Mouse (Mus musculus) splenic B cell, adult 2 months (primary cell): Measurements from ENCODE around the gene 4930432K21Rik.

ENCODE experiments used
- DNase-seq: peaks from one replicate; pipeline ENCODE4 v3.0.0-alpha.2; 2011; ENCODE audit warnings: low read depth, low spot score
- H3K27me3 ChIP-seq: 2 replicates; pipeline ENCODE4 v1.6.1; 2012; ENCODE audit warnings: mild to moderate bottlenecking, low read length, moderate library complexity, mixed read lengths; ENCODE audit not compliant: control insufficient read depth, poor library complexity, insufficient read depth, severe bottlenecking
- H3K36me3 ChIP-seq: 2 replicates; pipeline ENCODE4 v1.6.1; 2012; ENCODE audit warnings: mild to moderate bottlenecking, low read length, moderate library complexity, mixed read lengths; ENCODE audit not compliant: control insufficient read depth, poor library complexity, insufficient read depth, severe bottlenecking

The 4930432K21Rik gene

DNA sequence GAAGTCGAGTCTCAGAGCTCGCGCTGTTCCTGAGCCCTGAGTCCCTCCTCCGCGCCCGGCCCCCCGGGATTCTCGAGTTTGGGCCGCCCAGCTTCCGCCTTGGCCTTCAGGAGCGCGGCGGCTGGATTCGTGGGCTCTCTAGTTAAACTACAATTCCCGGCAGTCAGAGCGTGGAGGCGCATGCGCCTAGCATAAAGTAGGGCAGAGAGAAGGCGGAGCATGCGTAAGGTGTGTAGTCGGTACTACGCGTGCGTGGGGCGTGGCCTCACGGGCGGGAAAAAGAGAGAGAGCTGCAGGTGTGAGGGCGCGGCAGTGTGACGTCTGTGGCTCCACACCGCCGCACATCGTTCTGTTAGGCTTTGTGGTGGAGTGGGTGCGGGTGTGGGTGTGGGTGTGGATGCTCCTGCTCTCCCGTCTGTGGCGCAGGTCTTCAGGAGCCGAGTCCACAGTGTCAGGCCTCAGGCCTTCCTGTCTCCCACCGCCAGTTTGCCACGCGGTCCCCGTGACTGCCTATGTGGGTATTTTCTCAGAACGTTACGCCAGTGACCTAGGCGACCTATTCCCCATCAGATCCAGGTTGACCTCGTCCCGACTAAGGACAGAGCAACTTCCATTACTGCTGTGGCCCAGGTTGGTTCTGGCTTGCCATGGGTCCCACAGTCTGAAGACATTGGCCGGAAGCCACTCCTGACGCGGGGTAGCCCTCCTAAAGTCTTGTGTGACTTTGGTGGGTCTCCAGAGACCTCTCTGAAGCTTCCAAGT is at the start of gene 4930432K21Rik, which contains the start of gene Cc2d1a:
Gene 4930432K21Rik, plus strand, starts transcription at position 257 of the 762 bp plus-strand sequence.
Gene Cc2d1a, minus strand, starts transcription at position 168 of the 762 bp plus-strand sequence.
- Histone ChIP-seq H3K27me3 (no peaks in the 10 kb centered on the region), H3K36me3 (peaks cover 2% of the 10 kb centered on the region; the same call in 1 of the 2 replicates)
- DNase-seq: peak; percentile 97

DNA sequence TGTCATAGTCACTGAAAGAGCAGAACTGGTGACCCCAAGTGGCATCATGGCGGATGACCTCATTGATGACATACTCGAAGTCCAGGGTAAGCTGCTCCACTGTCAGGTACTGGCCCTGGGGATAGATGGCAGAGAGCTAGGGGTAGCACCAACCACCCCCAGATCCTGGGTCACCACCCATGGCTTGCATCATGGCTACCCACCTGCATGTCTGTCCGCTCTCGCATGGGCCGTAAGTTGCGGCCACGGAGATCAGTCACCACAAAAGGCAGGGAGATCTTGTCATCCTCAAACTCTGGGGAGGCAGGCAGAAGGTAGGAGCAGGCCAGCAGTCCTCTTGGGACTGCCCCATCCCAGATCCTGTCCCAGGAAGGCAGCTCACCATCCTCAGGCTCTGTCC is 49.4 kb upstream of the 4930432K21Rik start:
- no peaks in the 10 kb centered on the region for H3K27me3 ChIP-seq
- DNase-seq: no peak
- H3K36me3 ChIP-seq: peaks cover 5% of the 10 kb centered on the region; the same call in 1 of the 2 replicates

DNA sequence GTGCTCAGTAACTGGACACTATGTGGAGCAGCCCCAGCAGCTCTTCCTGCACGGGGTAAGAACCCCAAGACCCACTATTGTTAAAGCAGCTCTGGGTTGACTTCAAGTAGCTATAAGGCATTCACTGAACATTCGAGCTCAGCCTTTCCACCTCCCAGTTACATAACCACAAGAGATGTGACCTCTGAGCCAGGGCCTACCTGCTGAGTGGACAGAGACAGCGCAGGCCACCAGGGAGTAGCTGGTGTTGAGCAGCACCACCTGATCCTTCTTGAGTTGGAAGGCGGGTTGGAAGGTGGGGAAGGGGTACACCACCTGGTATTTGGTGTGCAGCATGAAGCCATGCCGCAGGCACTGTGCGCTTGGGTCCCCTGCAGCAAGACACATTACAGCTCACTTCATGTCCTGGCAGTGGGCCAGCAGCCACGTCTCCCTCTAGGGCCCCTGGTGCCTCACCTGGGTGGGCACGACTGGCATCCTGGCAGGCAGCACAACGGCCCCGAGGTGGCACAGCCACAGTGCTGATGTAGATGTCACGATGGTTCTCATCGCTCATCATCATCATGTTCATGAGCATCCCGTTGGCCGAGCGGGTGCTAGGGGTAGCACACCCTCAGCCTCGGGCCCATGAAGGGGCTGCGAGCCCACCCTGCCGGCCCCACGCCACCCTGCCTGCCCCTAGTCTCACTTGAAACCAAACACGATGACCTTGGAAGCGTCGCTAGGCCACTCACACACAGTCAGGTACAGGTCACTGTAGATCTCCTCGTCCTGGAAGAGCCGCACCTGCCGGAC is 46.2 kb upstream of the 4930432K21Rik start:
- no peak for DNase-seq
- Histone ChIP-seq H3K36me3 (peaks cover 1% of the 10 kb centered on the region; the same call in 1 of the 2 replicates), H3K27me3 (no peaks in the 10 kb centered on the region)

DNA sequence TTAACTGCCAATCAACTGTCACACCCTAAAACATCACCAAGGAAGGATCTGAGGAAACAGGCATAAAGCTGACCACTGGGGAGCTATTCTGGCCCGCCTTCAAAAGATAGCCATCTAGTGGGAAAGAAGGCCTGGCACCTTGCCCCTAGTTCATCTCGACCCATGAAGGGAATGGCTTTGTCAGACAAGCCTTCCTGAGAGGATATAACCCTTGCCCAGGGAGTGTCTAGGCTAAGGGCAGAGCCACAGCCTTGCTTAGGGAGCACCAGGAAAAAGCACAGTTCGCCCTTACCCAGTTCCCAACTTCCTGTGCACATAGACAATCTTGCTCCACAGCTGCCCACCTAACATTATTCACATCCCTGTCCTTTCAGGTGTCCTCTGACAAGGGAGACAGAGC is 44.2 kb upstream of the 4930432K21Rik start:
- Histone ChIP-seq H3K36me3 (peaks cover 1% of the 10 kb centered on the region; the same call in 1 of the 2 replicates), H3K27me3 (no peaks in the 10 kb centered on the region)
- DNase-seq: no peak

DNA sequence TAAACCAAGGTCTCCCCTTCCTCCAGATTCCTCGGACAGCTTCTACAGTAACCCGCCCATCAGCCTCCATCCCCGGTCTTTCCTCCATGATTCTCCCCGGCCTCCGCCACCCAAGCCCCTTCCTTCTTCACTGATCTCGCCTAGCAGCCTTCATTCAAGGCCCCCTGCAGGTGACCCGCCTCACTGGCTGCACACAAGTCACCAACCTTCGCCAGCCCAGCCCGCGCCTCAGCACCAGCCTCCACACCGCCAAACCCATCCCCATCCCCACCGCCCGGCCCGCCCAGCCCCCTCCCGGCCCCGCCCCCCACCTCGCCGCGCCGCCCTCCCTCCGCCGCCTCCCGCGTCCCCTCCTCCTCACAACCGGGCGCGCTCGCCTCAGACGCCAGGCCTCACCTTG is 43.6 kb upstream of the 4930432K21Rik start:
- peaks cover 1% of the 10 kb centered on the region; the same call in 1 of the 2 replicates for H3K36me3 ChIP-seq
- peak; percentile 75 for DNase-seq
- no peaks in the 10 kb centered on the region for H3K27me3 ChIP-seq

DNA sequence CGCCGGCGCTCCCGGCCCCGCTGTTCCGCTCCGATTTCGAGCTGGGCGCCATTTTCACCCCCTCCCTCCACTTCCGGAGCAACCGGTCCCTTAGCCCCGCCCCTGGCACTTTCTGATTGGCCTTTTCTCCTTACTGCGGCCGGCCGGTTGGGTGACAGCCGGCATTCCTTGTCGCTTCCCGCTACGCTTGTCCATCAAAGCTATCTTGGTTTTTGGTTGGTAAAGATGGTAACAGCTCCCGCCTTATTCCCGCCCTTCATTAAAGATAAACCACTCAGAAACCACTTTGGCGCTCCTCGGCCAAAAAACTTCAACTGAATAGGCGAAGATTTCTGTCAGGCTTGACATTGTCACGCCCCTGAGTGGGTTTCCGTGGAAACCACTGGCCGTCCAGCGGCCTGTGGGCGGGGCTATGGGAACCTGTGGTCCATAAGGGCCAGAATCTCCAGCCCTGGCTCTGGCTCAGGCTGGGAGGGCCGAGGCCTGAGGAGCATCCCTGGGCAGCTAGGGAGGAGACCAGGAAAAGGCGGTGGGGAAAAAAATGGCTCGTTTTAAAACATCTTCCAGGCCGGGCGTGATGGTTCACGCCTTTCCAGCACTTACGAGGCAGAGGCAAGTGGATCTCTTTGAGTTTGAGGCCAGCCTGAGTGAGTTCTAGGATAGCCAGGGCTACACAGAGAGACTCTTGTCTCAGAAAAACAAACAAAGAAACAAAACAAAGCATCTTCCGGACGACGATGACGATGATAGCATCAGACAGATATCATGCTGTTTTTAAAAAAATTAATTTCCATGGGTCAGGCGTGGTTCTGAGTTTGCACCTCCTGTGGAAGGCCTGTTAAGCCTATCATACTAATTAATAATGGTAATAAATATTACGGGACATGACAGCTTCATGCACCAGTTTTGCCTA is 42.9 kb upstream of the 4930432K21Rik start, which contains the start of gene Dcaf15:
Gene Dcaf15, minus strand, starts transcription at position 72 of the 913 bp plus-strand sequence.
- no peaks in the 10 kb centered on the region for H3K27me3 ChIP-seq
- peak; percentile 98 for DNase-seq
- peaks cover 1% of the 10 kb centered on the region; the same call in 1 of the 2 replicates for H3K36me3 ChIP-seq

DNA sequence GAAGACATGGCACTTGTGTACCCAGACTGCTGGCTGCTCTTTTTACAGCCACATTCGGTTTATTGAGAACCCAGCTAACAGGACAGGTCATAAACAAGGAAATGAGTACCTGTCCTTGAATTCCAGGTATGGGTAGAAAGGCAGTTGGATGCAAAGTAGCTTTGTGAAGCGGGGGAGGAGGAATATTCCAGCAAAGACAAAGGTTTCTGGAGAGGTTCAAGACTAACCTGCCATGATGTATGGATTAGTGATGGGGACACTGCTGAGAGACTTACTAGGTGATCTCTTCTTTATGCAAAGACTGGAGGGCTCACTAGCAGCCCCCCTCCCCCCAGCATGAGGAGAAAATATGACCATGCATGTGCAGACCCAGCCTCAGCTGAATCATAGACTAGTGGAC is 42.1 kb upstream of the 4930432K21Rik start:
- DNase-seq: no peak
- H3K36me3 ChIP-seq: peaks cover 1% of the 10 kb centered on the region; the same call in 1 of the 2 replicates

DNA sequence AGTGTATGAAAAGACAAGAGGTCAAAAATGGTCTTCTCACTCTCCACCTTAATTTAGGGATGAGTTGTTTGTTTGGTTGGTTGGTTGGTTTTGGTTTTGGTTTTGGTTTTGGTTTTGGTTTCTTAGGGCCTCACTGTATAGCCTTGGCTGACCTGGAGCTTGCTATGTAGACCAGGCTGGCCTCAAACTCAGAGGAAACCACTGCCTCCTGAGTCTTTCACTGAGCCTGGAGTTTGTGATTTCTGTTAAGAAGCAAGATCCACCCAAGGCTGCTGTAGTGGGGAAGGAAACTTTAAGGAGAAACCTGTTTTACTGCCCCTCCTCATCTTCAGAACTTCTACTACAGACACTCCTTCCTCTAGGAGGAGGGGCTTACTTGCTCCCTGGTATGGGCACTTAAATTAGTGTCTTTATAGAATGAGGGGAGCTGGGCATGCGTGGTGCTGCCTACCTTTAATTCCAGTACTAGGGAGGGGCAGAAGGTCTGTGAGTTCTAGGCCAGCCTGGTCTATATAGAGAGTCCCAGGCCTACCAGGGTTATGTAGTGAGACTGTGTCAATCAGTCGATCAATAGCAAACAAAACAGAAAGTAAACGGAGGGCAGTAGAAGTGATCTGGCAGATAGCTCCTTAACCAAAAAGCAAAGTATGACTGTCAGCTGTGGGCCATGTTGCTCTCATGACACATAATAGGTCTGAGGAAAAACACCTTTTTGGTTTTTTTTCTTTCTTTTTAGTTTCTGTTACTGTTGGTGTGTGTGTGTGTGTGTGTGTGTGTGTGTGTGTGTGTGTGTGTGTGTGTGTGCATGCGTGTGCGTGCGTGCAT is 41.4 kb upstream of the 4930432K21Rik start:
- Histone ChIP-seq H3K36me3 (peaks cover 1% of the 10 kb centered on the region; the same call in 1 of the 2 replicates), H3K27me3 (no peaks in the 10 kb centered on the region)
- DNase-seq: no peak

More for the DNA sequence above, 42.1 kb upstream of the 4930432K21Rik start:
- no peaks in the 10 kb centered on the region for H3K27me3 ChIP-seq

DNA sequence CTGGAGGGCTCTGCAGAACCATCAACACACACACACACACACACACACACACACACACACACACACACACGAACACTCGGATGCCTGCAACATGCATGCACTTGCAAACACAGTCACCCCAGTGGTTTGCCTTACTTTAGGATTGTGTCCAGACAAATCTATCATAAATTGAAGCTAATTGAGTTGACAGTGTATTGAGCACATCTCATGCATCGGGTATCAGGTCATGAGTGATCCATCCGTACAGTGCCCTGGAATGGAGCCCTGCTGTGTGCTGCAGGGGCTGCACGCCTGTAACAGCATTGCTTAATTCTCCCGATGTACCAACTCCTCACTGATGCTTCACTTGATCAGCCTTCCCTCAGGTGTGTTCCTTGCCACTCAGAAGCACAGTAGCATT is 32.2 kb upstream of the 4930432K21Rik start:
- H3K27me3 ChIP-seq: no peaks in the 10 kb centered on the region
- DNase-seq: no peak
- no peaks in the 10 kb centered on the region for H3K36me3 ChIP-seq

DNA sequence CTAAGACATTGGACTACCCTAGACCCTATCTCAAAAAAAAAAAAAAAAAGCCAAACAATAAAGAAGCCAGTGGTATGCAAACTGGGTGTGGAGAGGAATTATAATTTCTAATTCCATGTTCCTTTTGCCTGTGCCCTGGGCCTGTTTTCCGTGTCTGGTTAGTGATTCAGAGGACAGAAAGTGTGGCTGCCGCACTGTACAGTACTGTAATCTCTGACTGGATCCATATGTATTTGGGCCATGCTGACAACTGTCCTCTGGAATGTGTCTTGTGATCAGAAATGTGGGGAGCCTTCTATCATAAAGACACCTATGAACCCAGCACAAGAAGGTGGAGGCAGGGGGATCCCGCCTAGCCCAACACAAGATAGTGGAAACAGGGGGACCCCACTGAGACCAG is 25.7 kb upstream of the 4930432K21Rik start:
- Histone ChIP-seq H3K27me3 (no peaks in the 10 kb centered on the region), H3K36me3 (no peaks in the 10 kb centered on the region)
- DNase-seq: no peak

DNA sequence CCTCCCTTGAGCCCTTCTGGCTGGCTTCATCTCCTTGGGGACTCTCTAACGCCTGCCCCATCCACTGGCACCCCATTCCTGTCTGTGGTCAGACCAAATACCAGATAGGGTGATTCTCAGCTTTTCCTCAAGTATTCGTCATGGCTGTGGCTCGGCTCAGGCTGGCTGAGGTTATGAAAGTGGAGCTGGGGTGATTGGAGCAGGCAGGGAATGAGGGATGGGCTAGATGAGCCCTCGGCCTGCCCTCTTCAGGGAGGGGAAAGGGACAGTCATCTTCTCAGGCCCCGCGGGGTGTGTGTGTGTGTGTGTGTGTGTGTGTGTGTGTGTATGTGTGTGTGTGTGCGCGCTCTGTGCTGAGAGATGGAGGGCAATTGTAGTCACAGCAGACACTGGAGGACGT is 22.2 kb upstream of the 4930432K21Rik start, which contains the start of gene Podnl1:
Gene Podnl1, plus strand, starts transcription at position 334 of the 400 bp plus-strand sequence.
- no peaks in the 10 kb centered on the region for H3K36me3 ChIP-seq
- DNase-seq: no peak
- H3K27me3 ChIP-seq: no peaks in the 10 kb centered on the region

DNA sequence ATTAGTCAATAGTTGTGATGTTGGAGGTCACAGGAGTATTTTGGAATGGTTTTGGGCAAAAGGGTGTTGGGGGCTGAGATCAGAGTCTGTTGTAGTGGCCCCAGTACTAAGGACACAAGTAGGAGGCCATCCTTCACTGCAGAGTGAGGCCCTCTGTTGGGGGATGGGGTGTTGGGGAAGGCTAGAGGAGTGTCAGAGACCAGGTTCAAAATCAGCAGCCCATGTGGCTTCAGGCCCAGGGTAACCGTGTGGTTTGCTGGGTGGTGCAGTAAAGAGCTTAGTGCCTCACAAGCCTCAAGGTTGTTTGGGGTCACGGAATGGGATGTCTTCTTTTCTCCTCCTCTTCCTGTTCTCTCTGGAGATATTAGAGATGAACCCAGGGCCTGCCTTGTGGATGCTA is 21.1 kb upstream of the 4930432K21Rik start:
- DNase-seq: no peak
- Histone ChIP-seq H3K27me3 (no peaks in the 10 kb centered on the region), H3K36me3 (no peaks in the 10 kb centered on the region)

DNA sequence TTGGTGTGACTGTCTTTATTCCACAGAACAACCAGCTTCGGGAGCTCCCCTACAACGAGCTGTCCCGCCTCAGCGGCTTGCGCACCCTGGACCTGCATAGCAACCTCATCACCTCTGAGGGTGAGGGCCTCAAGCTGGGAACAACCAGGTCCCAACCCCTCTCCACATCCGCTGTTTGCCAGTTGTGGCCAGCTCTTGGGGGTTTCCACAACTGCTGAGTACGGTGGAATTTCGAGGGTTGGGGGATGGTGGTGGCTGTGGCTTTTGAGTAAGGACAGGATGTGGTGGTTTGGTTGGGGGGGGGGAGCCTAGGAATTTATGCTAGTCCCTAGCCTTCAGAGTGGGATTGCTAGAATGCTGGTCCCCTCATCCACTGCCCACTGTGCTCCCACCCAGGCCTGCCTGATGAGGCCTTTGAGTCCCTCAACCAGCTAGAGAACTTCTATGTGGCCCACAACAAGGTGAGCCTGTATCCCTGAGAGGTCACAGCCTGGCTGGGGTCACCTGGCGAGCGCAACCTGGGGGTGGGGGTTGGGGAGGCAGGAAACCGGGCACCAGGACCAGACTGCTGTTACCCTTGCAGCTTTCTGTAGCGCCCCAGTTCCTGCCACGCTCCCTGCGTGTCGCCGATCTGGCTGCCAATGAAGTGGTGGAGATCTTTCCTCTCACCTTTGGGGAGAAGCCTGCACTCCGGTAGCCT is 20.5 kb upstream of the 4930432K21Rik start:
- Histone ChIP-seq H3K27me3 (no peaks in the 10 kb centered on the region), H3K36me3 (no peaks in the 10 kb centered on the region)
- DNase-seq: peak; percentile 9
